Mouse (Mus musculus) lung, adult 18-20 months (tissue): ENCODE measurements at regions not wholly inside any gene's neighbourhood (a gene's known extent, or its start where the extent isn't known, plus 50 kb on each side); places are given as distances from the start of the nearest gene placed in this dataset.
A peak's percentile ranks its signal among the peaks of the same experiment; 100 is the strongest.

Experiments used
- DNase-seq, 2 experiments: peaks; one replicate each; pipeline ENCODE4 v3.0.0; 2022; ENCODE audit warnings: mixed read lengths in 2 of 2

DNA sequence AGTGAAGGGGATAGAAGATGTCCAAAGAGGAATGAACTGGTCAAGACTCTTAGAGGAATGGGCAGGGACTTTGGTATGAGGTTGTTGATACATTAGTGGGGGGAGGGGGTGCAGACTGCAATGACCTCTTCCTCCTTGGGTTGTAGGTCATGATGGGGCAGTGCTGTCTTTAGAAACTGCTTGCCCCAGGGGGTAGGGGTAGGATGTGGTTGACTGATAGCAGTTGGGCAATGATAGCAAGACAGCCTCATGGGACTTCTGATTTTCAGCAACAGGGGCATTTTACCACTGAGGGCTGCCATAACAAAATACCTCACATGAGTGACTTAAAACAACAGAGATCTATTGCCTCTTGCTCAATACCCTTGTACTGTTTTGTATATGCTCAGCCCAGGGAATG is 63.5 kb upstream of the 1700017B05Rik start:
- DNase-seq: no peak

DNA sequence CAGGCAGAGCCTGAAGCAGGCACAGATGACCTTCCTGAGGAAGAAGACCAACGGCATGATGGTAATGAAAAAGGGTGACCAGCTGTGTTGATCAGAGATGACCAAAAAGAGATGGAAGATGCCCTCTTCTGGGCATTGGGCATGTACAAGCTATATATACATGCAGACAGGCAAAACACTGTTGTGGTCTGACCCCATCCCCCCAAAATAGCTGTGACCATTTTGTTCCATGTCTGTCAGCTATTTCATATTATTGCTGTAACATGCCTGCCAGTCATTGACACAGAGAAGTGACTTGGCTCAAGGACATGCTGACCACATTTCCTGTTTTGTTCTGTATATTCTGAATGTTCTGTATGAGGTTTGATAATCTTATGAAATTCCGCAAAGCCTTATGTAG is 56.6 kb upstream of the 1700017B05Rik start:
- no peak for DNase-seq

GRCm38 (mm10) chr9:57317531-57318201 is 55.3 kb upstream of the 1700017B05Rik start:
- DNase-seq: no peak

- no peak for DNase-seq
Measured at GRCm38 (mm10) chr9:57315032-57315660, 52.7 kb upstream of the 1700017B05Rik start.

- DNase-seq: peak; percentile 16 to 49
Measured at GRCm38 (mm10) chr9:57313876-57314275, 51.5 kb upstream of the 1700017B05Rik start.

DNA sequence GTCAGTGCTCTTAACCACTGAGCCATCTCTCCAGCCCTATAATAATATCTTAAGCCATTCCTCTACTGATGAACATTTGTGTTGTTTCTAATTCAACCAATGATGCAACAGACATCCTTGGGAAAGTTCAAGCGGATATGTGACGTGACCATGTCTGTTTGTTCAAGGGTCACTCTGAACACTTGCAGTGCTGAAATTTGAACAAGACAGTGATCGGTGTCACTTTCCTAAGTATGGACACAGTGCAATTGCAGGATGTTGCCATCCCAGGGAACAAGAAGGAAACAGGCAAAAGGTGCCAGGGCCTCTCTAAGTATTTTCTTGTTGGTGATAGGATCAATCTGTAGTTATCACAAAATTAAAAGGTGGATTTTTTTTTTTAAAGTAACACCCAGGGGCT is 50.1 kb upstream of the 1700017B05Rik start:
- no peak for DNase-seq
